Mouse (Mus musculus): Measurements from ENCODE around the gene Gm10722.
"Not testable (repeated sequence)": the region's sequence is repeated elsewhere in the genome, so short reads cannot be mapped to it uniquely, and the experiment has no call there.

DNA sequence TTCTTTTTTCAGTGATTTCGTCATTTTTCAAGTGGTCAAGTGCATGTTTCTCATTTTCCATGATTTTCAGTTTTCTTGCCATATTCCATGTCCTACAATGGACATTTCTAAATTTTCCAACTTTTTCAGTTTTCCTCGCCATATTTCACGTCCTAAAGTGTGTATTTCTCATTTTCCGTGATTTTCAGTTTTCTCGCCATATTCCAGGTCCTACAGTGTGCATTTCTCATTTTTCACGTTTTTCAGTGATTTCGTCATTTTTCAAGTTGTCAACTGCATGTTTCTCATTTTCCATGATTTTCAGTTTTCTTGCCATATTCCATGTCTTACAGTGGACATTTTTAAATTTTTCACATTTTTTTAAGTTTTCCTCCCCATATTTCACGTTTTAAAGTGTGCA is 5.9 kb downstream of the Gm10722 start:
- not testable (repeated sequence) for TF ChIP-seq POLR2A, CTCF (IDR thresholded peaks at IDR 0.05; ENCODE audit: extremely low read depth, insufficient read depth, low read length)

Data from cortical plate, adult 2 months (tissue).